Mouse (Mus musculus) spleen, postnatal 36 days (tissue): Measurements from ENCODE around the gene Secisbp2l.

Experiments used
- DNase-seq, 2 experiments: peaks; one replicate each; pipeline ENCODE4 v3.0.0; 2022; ENCODE audit warnings: low spot score in 2 of 2, mixed read lengths in 1 of 2

Gene Secisbp2l

GRCm38 (mm10) chr2:125704907-125705631 is 77.6 kb downstream of the Secisbp2l start:
- no peak for DNase-seq

GRCm38 (mm10) chr2:125702851-125703250 is 79.8 kb downstream of the Secisbp2l start:
- no peak for DNase-seq

GRCm38 (mm10) chr2:125701606-125702005 is 81.1 kb downstream of the Secisbp2l start:
- DNase-seq: no peak

- DNase-seq: no peak
Observed at GRCm38 (mm10) chr2:125696219-125696618, 86.5 kb downstream of the Secisbp2l start.

GRCm38 (mm10) chr2:125694798-125695197 is 87.9 kb downstream of the Secisbp2l start:
- DNase-seq: no peak

- DNase-seq: no peak
Observed at GRCm38 (mm10) chr2:125692010-125692409, 90.7 kb downstream of the Secisbp2l start.
